ENCODE assay signal across 19 mouse cellular contexts in genomic region chr17:40899783-40900363, GRCm38 (mm10). TPM values are rescaled to one million over a fixed set of nuclear protein-coding genes. Genes with fewer than 3 reads are reported as not detected.
"Had no signal": no experiment of that assay in that cellular context is flagged by ENCODE, and none has a peak within 500 bp of the region (broad histone marks: within the 10 kb centered on the region; RNA-seq: fewer than 3 reads in every experiment).

No protein-coding gene starts in this region.

- H3K9me3 ChIP-seq: limb, embryonic 10.5 days; midbrain, embryonic 13.5 days; neural tube, embryonic 15.5 days had no signal

- H3K36me3 ChIP-seq: limb, embryonic 10.5 days; midbrain, embryonic 13.5 days; neural tube, embryonic 15.5 days had no signal

- H3K4me1 ChIP-seq: neural tube, embryonic 15.5 days had no signal

- H3K27ac ChIP-seq: left cerebral cortex, adult 2 months; limb, embryonic 10.5 days; macrophage; midbrain, embryonic 13.5 days; neural tube, embryonic 15.5 days had no signal

- H3K4me3 ChIP-seq: left cerebral cortex, adult 2 months; limb, embryonic 10.5 days; midbrain, embryonic 13.5 days; neural tube, embryonic 15.5 days had no signal

- DNase-seq: kidney, adult 8-10 months; kidney, postnatal 25 days; lung, adult 2 months; thymus, postnatal 36 days had no signal

- H3K27me3 ChIP-seq: midbrain, embryonic 13.5 days; neural tube, embryonic 15.5 days had no signal

- ATAC-seq: intestine, postnatal 0 days; lung, postnatal 0 days; midbrain, embryonic 13.5 days had no signal

- H3K4me2 ChIP-seq: midbrain, embryonic 13.5 days; neural tube, embryonic 15.5 days had no signal

- H3K9ac ChIP-seq: midbrain, embryonic 13.5 days; neural tube, embryonic 15.5 days had no signal

RNA-seq across cellular contexts. Expression of gene Glyatl3, which starts 14.3 kb away (rescaled TPM):
- total RNA-seq: layer of hippocampus, postnatal 25 days; left cerebral cortex, adult 2 months; left cerebral cortex, postnatal 14 days; midbrain, postnatal 0 days had no signal
- polyA plus RNA-seq: intestine, postnatal 0 days; kidney, embryonic 16.5 days; limb, embryonic 10.5 days; lung, adult 2 months; lung, postnatal 0 days; macrophage; midbrain, embryonic 13.5 days; midbrain, postnatal 0 days; neural tube, embryonic 11.5 days; neural tube, embryonic 15.5 days; small intestine, adult 2 months; stomach, embryonic 16.5 days; thymus, postnatal 0 days had no signal
